Mouse (Mus musculus) neural tube, postnatal 0 days (tissue): ENCODE measurements around the gene Adgrg5. TPM values are rescaled to one million over a fixed set of nuclear protein-coding genes. Genes with fewer than 3 reads are reported as not detected.

Experiments
- polyA plus RNA-seq: library from polyadenylated mRNA; unstranded; fragments of >200 nt; fragmentation: Nextera tagmentation; extraction: Ambion mirVana; gene quantifications from 2 replicates; pipeline ENCODE4 v1.2.1, GENCODE M21; 2015

The Adgrg5 gene
- 0.11 TPM in 1 of 2 replicates, not detected in the other for polyA plus RNA-seq

DNA sequence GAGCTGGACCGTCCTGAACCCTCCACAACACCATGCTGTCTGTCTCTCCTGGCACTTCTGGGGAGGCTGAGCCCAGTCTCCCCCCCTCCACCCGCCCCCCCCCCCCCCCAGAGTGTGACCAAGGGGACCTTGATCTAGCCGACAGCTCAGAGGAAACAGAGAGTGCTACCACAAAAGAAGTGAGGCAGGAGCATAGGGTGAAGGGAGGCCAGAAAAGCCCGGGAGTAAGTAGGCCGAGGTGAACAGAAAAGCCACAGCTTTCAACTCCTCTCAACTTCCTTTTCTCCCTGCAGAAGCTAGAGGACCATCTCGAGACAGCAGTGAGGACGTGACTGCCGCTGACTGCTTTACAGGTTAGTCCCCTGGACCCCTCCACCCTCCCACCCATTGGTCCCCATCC lies at the start of gene Adgrg5:
Gene Adgrg5 (plus strand): TSS at position 290 of the 400 bp plus-strand sequence.

DNA sequence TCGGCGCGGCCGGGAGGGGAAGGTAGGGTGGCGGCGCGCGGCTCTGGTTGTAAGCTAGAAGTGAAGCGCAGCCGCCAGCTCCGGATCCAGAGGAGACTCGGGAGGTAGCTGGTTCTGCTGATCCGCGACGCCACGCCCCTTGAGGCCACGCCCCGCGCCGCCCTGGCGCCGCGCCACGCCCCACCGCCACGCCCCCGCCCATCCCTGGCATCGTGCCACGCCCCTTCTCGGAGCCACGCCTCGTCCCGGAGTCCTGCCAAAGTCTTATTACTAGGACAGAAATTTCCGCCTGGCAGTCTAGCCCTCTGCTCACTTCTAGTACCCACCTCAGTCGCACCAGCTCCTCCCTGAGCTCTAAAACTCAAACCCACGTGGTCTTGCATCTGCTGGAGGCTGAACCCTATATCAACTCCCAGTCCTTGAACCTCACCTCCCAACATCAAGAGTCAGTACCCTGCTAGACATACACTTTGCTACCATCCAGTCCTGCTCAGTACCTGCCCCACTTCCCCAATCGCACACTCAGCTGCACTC lies 47.2 kb upstream of the Adgrg5 start, which contains the start of gene Dok4:
Gene Dok4 (minus strand): TSS at position 134 of the 534 bp plus-strand sequence.

DNA sequence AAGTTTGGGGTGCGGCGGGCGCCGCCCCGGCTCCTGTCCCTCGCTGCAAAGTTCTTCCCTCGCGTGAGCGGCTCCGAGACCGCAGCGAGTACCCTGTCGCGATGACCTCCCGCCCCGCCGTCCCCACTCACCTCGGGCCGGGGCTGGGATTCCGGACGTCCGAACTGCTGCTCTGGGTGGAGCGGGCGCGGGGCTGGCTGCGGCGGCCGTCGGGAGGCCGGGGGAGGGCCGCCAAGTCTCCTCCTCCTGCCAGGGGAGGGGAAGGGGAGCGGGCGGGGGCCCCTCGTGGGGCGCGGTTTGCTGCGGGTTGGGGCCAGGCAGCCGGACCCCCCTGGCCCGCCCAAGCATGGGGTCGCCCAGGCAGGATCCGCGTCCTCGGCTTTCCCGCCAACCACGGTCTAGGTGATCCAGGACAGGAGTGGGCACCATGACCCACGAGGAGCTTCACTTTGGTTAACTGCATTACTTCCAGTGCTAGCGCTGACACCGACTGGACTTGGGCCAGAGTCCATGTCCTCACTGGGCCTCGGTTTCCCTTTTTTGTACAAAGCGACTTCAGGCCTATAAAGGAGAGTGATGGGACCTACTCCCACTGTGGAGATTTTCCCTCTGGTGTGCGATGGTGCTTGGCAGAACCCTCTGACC lies 5.5 kb upstream of the Adgrg5 start, which contains the start of gene Ccdc102a:
Gene Ccdc102a (minus strand): TSS at position 248 of the 645 bp plus-strand sequence.

DNA sequence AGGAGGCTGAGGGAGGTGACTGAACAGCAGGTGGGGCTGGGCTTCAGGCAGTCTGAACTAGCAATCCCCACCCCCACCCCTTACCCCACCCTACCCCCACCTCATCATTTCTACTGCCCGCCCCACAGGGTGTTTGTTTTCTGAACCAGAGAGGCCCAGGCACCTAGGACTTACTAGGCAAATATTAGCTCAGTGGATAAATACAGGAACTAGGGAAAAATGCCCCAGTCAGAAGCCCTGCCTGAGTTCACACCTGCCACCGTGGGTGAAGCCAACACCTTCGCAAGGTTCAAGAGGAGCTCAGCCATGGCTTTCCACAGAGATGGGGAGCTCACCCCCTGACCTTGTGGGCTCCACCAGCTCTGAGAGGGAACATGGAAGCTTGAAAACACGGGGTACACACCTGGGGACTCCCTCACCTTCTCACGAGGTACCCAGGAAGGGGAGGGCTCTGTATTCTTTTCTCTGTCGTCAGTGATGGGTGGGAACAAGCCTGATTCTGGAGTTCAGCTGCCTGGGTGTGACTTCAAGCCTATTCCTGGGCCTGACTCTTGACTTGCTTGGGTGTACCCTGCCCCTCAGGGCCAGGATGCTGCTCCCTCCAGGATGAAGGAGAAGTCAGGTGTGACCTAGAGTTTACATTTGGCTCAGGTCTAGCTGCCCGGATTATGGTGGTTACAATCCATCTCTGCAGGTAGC lies 51.1 kb downstream of the Adgrg5 start, which contains the start of gene Adgrg1:
Gene Adgrg1 (plus strand): TSS at position 285 of the 699 bp plus-strand sequence.

Other genes with a start within 250 kb of the Adgrg5 start
- gene Pllp, start 227.4 kb upstream of the Adgrg5 start, polyA plus RNA-seq = 33.5 and 39.9 TPM in 2 replicates
- gene Ccl22, start 178.1 kb upstream of the Adgrg5 start, polyA plus RNA-seq = 0.14 TPM in 1 of 2 replicates, not detected in the other
- gene Cx3cl1, start 151.7 kb upstream of the Adgrg5 start, polyA plus RNA-seq = 117 and 123 TPM in 2 replicates
- gene Ccl17, start 113.2 kb upstream of the Adgrg5 start, polyA plus RNA-seq = 5.8 and 6.6 TPM in 2 replicates
- gene Coq9, start 85.4 kb upstream of the Adgrg5 start, polyA plus RNA-seq = 61.8 and 63.5 TPM in 2 replicates
- gene Ciapin1, start 85.3 kb upstream of the Adgrg5 start, polyA plus RNA-seq = 144 and 148 TPM in 2 replicates
- gene Polr2c, start 66.2 kb upstream of the Adgrg5 start, polyA plus RNA-seq = 106 and 125 TPM in 2 replicates
- gene Dok4, start 47.4 kb upstream of the Adgrg5 start, polyA plus RNA-seq = 80.2 and 87.4 TPM in 2 replicates
- 5.6 and 5.8 TPM in 2 replicates for gene Ccdc102a, start 5.6 kb upstream of the Adgrg5 start, polyA plus RNA-seq
- gene Adgrg1, start 51.1 kb downstream of the Adgrg5 start, polyA plus RNA-seq = 77.2 and 93.2 TPM in 2 replicates
- gene Adgrg3, start 94.0 kb downstream of the Adgrg5 start, polyA plus RNA-seq = 0.50 and 0.63 TPM in 2 replicates
- 1.8 and 2.1 TPM in 2 replicates for gene Drc7, start 131.4 kb downstream of the Adgrg5 start, polyA plus RNA-seq
- gene Katnb1, start 157.5 kb downstream of the Adgrg5 start, polyA plus RNA-seq = 36.5 and 38.4 TPM in 2 replicates